Comparison of ENCODE assay signal across 13 mouse cellular contexts in genomic region chr6:140946720-140947119, GRCm38 (mm10).
DNase-seq lines count a peak whose midpoint lies in the region; ATAC-seq lines count a peak whose summit lies in the region.
"Had no signal": no experiment of that assay in that cellular context is flagged by ENCODE, and none has a peak within 500 bp of the region (broad histone marks: within the 10 kb centered on the region; RNA-seq: fewer than 3 reads in every experiment).

No protein-coding gene starts in this region.

- no peaks in the 10 kb centered on the region for H3K9me3 ChIP-seq in neural tube, embryonic 12.5 days
- no peaks in the 10 kb centered on the region for H3K9me3 ChIP-seq in embryonic facial prominence, embryonic 10.5 days

- no peaks in the 10 kb centered on the region for H3K4me1 ChIP-seq in neural tube, embryonic 12.5 days
- no peaks in the 10 kb centered on the region for H3K4me1 ChIP-seq in embryonic facial prominence, embryonic 10.5 days

- peak; percentile 39 for ATAC-seq in neural tube, embryonic 12.5 days (ENCODE audit: low FRiP score, low read depth)
- ATAC-seq: lung, postnatal 0 days had no signal

- no peak overlapping the region for H3K4me3 ChIP-seq in neural tube, embryonic 12.5 days
- no peak overlapping the region for H3K4me3 ChIP-seq in embryonic facial prominence, embryonic 10.5 days

- intact Hi-C loops in left cerebral cortex, postnatal 36 days (cut with DNase I), result no loop called here
- intact Hi-C loops in heart, postnatal 36 days (cut with DNase I), result no loop called here

- H3K4me2 ChIP-seq in neural tube, embryonic 12.5 days (replicated peaks), result no peak overlapping the region
- H3K4me2 ChIP-seq: heart, embryonic 11.5 days had no signal

- H3K36me3 ChIP-seq in neural tube, embryonic 12.5 days, result no peaks in the 10 kb centered on the region
- H3K36me3 ChIP-seq in embryonic facial prominence, embryonic 10.5 days (replicated peaks), result no peaks in the 10 kb centered on the region

- no peak overlapping the region for H3K27ac ChIP-seq in neural tube, embryonic 12.5 days
- H3K27ac ChIP-seq in embryonic facial prominence, embryonic 10.5 days (replicated peaks), result no peak overlapping the region
- H3K27ac ChIP-seq: kidney, postnatal 0 days had no signal

- peak; percentile 29 to 60 for DNase-seq in frontal cortex, adult 2 months (ENCODE audit: extremely low spot score in 1 of 2, low spot score in 1 of 2)
- no peak for DNase-seq in frontal cortex, postnatal 10 days (ENCODE audit: low spot score in 2 of 2)
- DNase-seq in neural tube, embryonic 10.5 days (ENCODE audit: extremely low spot score, low spot score), result no peak
- peak; percentile 5 to 22 for DNase-seq in left cerebral cortex, postnatal 36 days (ENCODE audit: low spot score in 2 of 2)
- DNase-seq in heart, postnatal 36 days, result no peak
- no peak for DNase-seq in adrenal gland, postnatal 36 days
- no peak for DNase-seq in embryonic facial prominence, embryonic 10.5 days (ENCODE audit: low spot score)
- DNase-seq: adrenal gland, postnatal 14 days; gastrocnemius, postnatal 14 days had no signal

- WGBS in neural tube, embryonic 12.5 days, result 46% methylated on average over 2 of the region's 2 CpGs
- 71% methylated on average over 2 of the region's 2 CpGs for WGBS in embryonic facial prominence, embryonic 10.5 days

- no peaks in the 10 kb centered on the region for H3K27me3 ChIP-seq in neural tube, embryonic 12.5 days (replicated peaks)
- H3K27me3 ChIP-seq in embryonic facial prominence, embryonic 10.5 days (replicated peaks; ENCODE audit: low read depth, poor library complexity, severe bottlenecking), result no peaks in the 10 kb centered on the region

- no peak overlapping the region for H3K9ac ChIP-seq in neural tube, embryonic 12.5 days

Comparison
In these comparisons a context has a peak if more than half of its experiments do, and no peak if none do; other contexts are left out.
1. DNase-seq: peak in frontal cortex, adult 2 months (2 of 2) and left cerebral cortex, postnatal 36 days (2 of 2); none in frontal cortex, postnatal 10 days (0 of 2), neural tube, embryonic 10.5 days (single experiment), heart, postnatal 36 days (0 of 2), adrenal gland, postnatal 36 days (0 of 2) and embryonic facial prominence, embryonic 10.5 days (single experiment).